12 mouse cellular contexts compared by ENCODE assay signal in genomic region chr15:59248477-59249260, GRCm38 (mm10).
A peak's percentile ranks its signal among the peaks of the same experiment; 100 is the strongest.
DNase-seq lines count a peak whose midpoint lies in the region; ATAC-seq lines count a peak whose summit lies in the region.
"Had no signal": no experiment of that assay in that cellular context is flagged by ENCODE, and none has a peak within 500 bp of the region (broad histone marks: within the 10 kb centered on the region; RNA-seq: fewer than 3 reads in every experiment).

No protein-coding gene starts in this region.

- no peak for DNase-seq in heart, embryonic 10.5 days (ENCODE audit: low spot score)
- peak; percentile 39 for DNase-seq in lung, postnatal 25 days (ENCODE audit: low spot score)
- DNase-seq in cerebellum, adult 9-11 months: no peak
- no peak for DNase-seq in liver, embryonic 11.5 days (ENCODE audit: low spot score)
- DNase-seq in right cerebral cortex, postnatal 36 days (ENCODE audit: low spot score in 2 of 2): no peak

- 62% methylated on average over 9 of the region's 12 CpGs for WGBS in heart, embryonic 12.5 days
- 59% methylated on average over 12 of the region's 12 CpGs for WGBS in heart, embryonic 10.5 days
- WGBS in heart, embryonic 15.5 days: 71% methylated on average over 12 of the region's 12 CpGs
- WGBS in liver, embryonic 11.5 days: 46% methylated on average over 12 of the region's 12 CpGs

- H3K36me3 ChIP-seq in heart, embryonic 12.5 days: no peaks in the 10 kb centered on the region
- no peaks in the 10 kb centered on the region for H3K36me3 ChIP-seq in heart, embryonic 10.5 days
- H3K36me3 ChIP-seq in heart, embryonic 15.5 days: no peaks in the 10 kb centered on the region
- H3K36me3 ChIP-seq in liver, embryonic 11.5 days (ENCODE audit: control insufficient read depth, insufficient read depth, low read length): no peaks in the 10 kb centered on the region
- H3K36me3 ChIP-seq: embryonic facial prominence, embryonic 15.5 days; hindbrain, embryonic 13.5 days; liver, embryonic 15.5 days had no signal

- no peaks in the 10 kb centered on the region for H3K9me3 ChIP-seq in heart, embryonic 12.5 days (replicated peaks)
- H3K9me3 ChIP-seq in heart, embryonic 10.5 days: no peaks in the 10 kb centered on the region
- H3K9me3 ChIP-seq in heart, embryonic 15.5 days (replicated peaks): no peaks in the 10 kb centered on the region
- H3K9me3 ChIP-seq in liver, embryonic 11.5 days (ENCODE audit: control insufficient read depth, low read length): no peaks in the 10 kb centered on the region
- H3K9me3 ChIP-seq: embryonic facial prominence, embryonic 15.5 days; hindbrain, embryonic 13.5 days; liver, embryonic 15.5 days had no signal

- no peaks in the 10 kb centered on the region for H3K4me1 ChIP-seq in heart, embryonic 12.5 days (replicated peaks)
- no peaks in the 10 kb centered on the region for H3K4me1 ChIP-seq in heart, embryonic 10.5 days
- H3K4me1 ChIP-seq in heart, embryonic 15.5 days (replicated peaks): peaks cover 7% of the 10 kb centered on the region
- H3K4me1 ChIP-seq in liver, embryonic 11.5 days (replicated peaks; ENCODE audit: control insufficient read depth, insufficient read depth, low read length): no peaks in the 10 kb centered on the region
- H3K4me1 ChIP-seq: embryonic facial prominence, embryonic 15.5 days; hindbrain, embryonic 13.5 days had no signal

- H3K27me3 ChIP-seq in heart, embryonic 12.5 days (replicated peaks): no peaks in the 10 kb centered on the region
- H3K27me3 ChIP-seq in heart, embryonic 10.5 days (ENCODE audit: insufficient read depth, poor library complexity, severe bottlenecking): no peaks in the 10 kb centered on the region
- no peaks in the 10 kb centered on the region for H3K27me3 ChIP-seq in heart, embryonic 15.5 days
- no peaks in the 10 kb centered on the region for H3K27me3 ChIP-seq in liver, embryonic 11.5 days (replicated peaks; ENCODE audit: control insufficient read depth, insufficient read depth, low read length)
- H3K27me3 ChIP-seq: CH12.LX; embryonic facial prominence, embryonic 15.5 days; hindbrain, embryonic 13.5 days; liver, embryonic 15.5 days had no signal

- no peak overlapping the region for H3K9ac ChIP-seq in heart, embryonic 12.5 days
- H3K9ac ChIP-seq in heart, embryonic 15.5 days: no peak overlapping the region
- no peak overlapping the region for H3K9ac ChIP-seq in liver, embryonic 11.5 days (ENCODE audit: low read depth, low read length)
- H3K9ac ChIP-seq: embryonic facial prominence, embryonic 15.5 days; hindbrain, embryonic 13.5 days; liver, embryonic 15.5 days had no signal

- peak; percentile 66 for ATAC-seq in heart, embryonic 12.5 days (ENCODE audit: insufficient number of reproducible peaks, low FRiP score)
- ATAC-seq in common myeloid progenitor, adult 5-6 weeks (replicated peaks; ENCODE audit: low read depth, poor library complexity, severe bottlenecking): peak; percentile 83
- ATAC-seq in heart, embryonic 15.5 days (replicated peaks; ENCODE audit: insufficient number of reproducible peaks, insufficient read depth, low FRiP score, low read depth): peak; percentile 76
- no peak; the same call in 1 of the 2 replicates for ATAC-seq in liver, embryonic 11.5 days (replicated peaks; ENCODE audit: low FRiP score)

- H3K4me3 ChIP-seq in heart, embryonic 12.5 days: no peak overlapping the region
- no peak overlapping the region for H3K4me3 ChIP-seq in heart, embryonic 10.5 days
- no peak overlapping the region for H3K4me3 ChIP-seq in heart, embryonic 15.5 days
- H3K4me3 ChIP-seq in liver, embryonic 11.5 days (ENCODE audit: low read depth, low read length): no peak overlapping the region
- H3K4me3 ChIP-seq: embryonic facial prominence, embryonic 15.5 days; hindbrain, embryonic 13.5 days; liver, embryonic 15.5 days had no signal

- H3K27ac ChIP-seq in heart, embryonic 12.5 days (ENCODE audit: poor library complexity, severe bottlenecking): no peak overlapping the region
- no peak overlapping the region for H3K27ac ChIP-seq in heart, embryonic 10.5 days
- 0 out of 2 replicates have a peak overlapping the region, but pooled peaks have one; percentile 27 for H3K27ac ChIP-seq in heart, embryonic 15.5 days
- H3K27ac ChIP-seq in liver, embryonic 11.5 days (ENCODE audit: low read depth, low read length): no peak overlapping the region
- H3K27ac ChIP-seq: embryonic facial prominence, embryonic 15.5 days; hindbrain, embryonic 13.5 days; liver, embryonic 15.5 days had no signal

- H3K4me2 ChIP-seq in heart, embryonic 12.5 days: no peak overlapping the region
- no peak overlapping the region for H3K4me2 ChIP-seq in heart, embryonic 15.5 days
- no peak overlapping the region for H3K4me2 ChIP-seq in liver, embryonic 11.5 days
- H3K4me2 ChIP-seq: embryonic facial prominence, embryonic 15.5 days; hindbrain, embryonic 13.5 days; liver, embryonic 15.5 days had no signal
